Mouse (Mus musculus) left cerebral cortex, adult 2 months (tissue): ENCODE data around the gene Ptprz1. TPM values are rescaled to one million over a fixed set of nuclear protein-coding genes. Genes with fewer than 3 reads are reported as not detected.
"Not testable (repeated sequence)": the region's sequence is repeated elsewhere in the genome, so short reads cannot be mapped to it uniquely, and the experiment has no call there.

Source experiments
- DNase-seq, 2 experiments: peaks; one replicate each; pipeline ENCODE4 v3.0.0; 2021 to 2022; ENCODE audit warnings: low spot score in 2 of 2, mixed read lengths in 1 of 2; ENCODE audit errors: extremely low spot score in 1 of 2
- H3K27ac ChIP-seq: fragments of 200-600 bp; 2 replicates; pipeline ENCODE4 v1.8.1; 2022
- H3K4me3 ChIP-seq: fragments of 200-600 bp; 2 replicates; pipeline ENCODE4 v1.8.1; 2022
- CTCF ChIP-seq: fragments of 200-600 bp; IDR thresholded peaks from 2 replicates; pipeline ENCODE4 v1.8.1; 2022; ENCODE audit warnings: antibody characterized with exemption, mild to moderate bottlenecking, moderate library complexity
- intact Hi-C: fragments of 180-260 bp; cut with DNase I; formaldehyde crosslinking; loops from one replicate; pipeline ENCODE4 v1.15.1; 2025
- total RNA-seq, 2 experiments: library from RNA; stranded (reverse); gene quantifications; 2 replicates each; pipeline ENCODE4 v1.2.3; 2021

Gene Ptprz1
- total RNA-seq, 2 experiments from 2014 or later: 109 to 115 TPM

DNA sequence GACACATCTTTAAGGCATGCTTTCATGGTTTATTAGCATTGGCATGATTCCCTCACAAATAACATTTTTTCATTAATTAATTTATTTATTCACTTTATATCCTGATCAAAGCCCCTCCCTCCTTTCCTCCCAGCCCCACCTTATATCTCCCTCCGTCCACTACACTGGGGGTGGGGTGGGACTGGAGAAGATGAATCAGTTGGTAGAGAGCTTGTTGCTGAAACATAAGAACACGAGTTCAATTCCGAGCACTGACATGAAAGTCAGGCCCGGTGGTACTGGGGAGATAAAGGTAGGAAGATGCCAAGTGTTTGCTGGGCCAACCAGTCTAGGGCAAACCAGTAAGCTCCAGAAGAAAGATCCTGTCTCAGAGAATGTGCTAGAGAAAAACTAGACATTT lies 173.5 kb downstream of the Ptprz1 start:
- intact Hi-C loops: no loop called here
- no peak for TF ChIP-seq CTCF

DNA sequence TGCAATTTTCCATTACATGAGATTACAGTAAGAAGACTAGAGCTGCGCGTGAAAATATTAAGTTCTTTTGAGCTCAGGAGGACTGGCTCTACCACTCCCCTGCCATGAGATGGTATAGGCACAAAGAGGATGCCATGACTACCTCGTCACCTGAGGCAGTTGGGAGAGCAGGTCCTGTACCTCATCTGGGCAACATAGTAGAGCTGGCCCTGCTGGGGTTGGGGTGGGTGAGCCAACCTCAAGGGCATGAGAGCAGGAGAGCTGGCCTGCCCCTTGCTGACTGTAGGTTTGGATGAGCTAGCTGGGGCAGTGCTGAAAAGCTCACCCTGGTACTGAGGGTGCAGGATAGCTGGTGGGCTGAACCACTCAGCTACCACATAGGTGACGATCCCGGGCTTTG lies 180.4 kb downstream of the Ptprz1 start:
- TF ChIP-seq CTCF: no peak
- H3K27ac ChIP-seq: no peak overlapping the region
- no peak overlapping the region for H3K4me3 ChIP-seq
- intact Hi-C loops: no loop called here
- no peak for DNase-seq

More for the DNA sequence above, 173.5 kb downstream of the Ptprz1 start:
- no peak overlapping the region for H3K27ac ChIP-seq
- H3K4me3 ChIP-seq: no peak overlapping the region
- DNase-seq: no peak

GRCm38 (mm10) chr6:23076060-23076459 lies 200.8 kb downstream of the Ptprz1 start:
- no peak for TF ChIP-seq CTCF
- intact Hi-C loops: no loop called here
- no peak overlapping the region for H3K4me3 ChIP-seq

GRCm38 (mm10) chr6:23078273-23078672 lies 203.0 kb downstream of the Ptprz1 start:
- intact Hi-C loops: no loop called here
- DNase-seq: no peak
- no peak overlapping the region for H3K4me3 ChIP-seq
- no peak overlapping the region for H3K27ac ChIP-seq
- TF ChIP-seq CTCF: no peak

More at GRCm38 (mm10) chr6:23076060-23076459, 200.8 kb downstream of the Ptprz1 start:
- H3K27ac ChIP-seq: no peak overlapping the region
- no peak for DNase-seq

DNA sequence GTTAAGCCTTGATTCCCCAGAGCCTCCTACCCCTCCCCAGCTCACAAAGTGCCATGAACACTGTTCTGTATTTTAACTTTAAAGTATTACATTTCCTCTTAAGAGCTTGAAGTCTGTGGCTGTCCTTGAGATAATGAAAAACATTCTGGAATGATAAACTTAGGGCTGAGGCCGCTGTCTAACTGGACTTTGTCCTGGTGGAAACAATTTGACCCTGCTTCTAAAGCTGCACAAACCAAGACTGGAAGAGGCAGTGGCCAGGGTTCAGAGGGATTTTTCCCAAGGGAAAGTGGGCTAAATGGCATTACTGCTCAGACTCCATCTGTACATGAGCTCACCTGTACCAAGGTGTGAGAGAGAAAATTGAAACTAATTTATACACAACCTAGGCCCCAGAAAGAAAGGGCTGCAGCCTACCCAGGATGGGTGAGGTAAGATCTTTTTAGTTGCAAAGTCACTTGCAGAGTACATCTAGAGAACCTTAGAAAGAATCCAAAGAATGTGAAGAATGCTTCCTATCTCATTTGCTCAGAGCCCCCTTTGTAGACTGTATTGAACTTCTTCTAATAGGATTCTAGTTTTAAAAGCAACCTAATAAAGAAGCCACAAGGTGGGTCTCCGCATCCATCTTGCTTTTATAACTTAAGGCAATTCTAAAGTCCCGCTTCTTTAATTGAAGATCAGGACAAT lies 204.8 kb downstream of the Ptprz1 start:
- intact Hi-C loops: no loop called here
- Histone ChIP-seq H3K27ac (no peak overlapping the region), H3K4me3 (no peak overlapping the region)
- no peak for DNase-seq
- no peak for TF ChIP-seq CTCF

DNA sequence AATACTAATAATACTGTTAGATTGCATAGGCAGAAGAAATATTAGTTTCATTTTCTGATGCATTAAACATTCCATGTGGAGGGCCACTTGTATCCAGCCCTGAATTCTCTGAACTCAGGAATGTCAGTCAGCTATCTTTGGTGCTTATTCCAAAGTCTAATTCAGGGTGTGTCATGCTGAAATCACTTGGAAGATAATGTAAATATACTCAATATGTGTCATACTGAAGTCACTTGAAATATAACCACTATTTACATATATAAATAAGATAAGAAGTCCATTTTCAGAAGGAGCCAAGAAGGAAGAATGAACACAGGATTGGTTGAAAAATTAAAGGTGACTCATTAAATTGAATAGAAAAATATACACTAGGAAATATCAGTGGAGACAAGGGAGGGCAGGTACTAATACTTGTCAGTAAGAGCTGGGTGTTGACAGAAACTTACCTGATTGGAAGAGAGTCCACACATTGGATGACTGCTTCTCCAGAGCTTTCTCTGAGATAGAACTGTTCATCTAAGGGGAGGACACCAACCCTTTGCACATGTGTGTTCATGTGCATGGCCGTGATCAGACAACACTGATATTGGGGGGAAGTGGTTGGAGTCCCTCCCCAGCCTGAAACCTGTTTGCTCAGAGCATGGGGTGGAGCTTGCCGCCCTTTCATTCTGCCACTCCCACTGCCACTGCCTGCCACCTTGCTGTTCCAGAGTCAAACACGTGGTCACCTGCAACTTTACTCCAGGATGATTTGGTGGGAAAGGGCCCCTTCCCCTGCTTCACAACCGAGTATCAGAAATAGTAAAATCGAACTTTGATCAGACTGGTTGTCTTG lies 209.5 kb downstream of the Ptprz1 start:
- Histone ChIP-seq H3K27ac (no peak overlapping the region), H3K4me3 (no peak overlapping the region)
- TF ChIP-seq CTCF: no peak
- no peak for DNase-seq
- intact Hi-C loops: no loop called here

- H3K4me3 ChIP-seq, H3K27ac ChIP-seq, intact Hi-C loops, DNase-seq: not testable (repeated sequence)
These were observed 214.0 kb downstream of the Ptprz1 start for GRCm38 (mm10) chr6:23089292-23089691.

- H3K27ac ChIP-seq, DNase-seq, intact Hi-C loops, H3K4me3 ChIP-seq: not testable (repeated sequence)
These were observed 215.2 kb downstream of the Ptprz1 start for GRCm38 (mm10) chr6:23090346-23091055.
